ENCODE assay signal across 24 mouse cellular contexts in the genomic region with DNA sequence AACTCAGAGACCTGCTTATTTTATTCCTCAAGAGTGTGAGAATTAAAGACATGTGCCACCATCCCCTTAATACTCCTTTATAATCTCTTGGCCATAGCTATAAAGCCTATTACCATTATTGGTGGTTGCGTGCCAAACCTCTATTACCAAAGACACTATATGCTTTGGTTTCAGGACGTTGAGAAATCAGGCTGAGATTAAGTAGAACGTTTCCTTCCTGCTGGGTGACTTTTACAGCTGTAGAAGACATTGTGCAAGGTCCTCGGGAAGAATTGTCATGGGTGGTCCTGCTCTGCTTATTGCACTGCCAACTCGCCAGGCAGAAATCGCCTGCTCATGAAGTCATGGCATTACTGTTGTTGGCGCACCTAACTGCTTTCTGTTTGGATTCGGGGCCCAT. TPM values are rescaled to one million over a fixed set of nuclear protein-coding genes. Genes with fewer than 3 reads are reported as not detected.
"Had no signal": no experiment of that assay in that cellular context is flagged by ENCODE, and none has a peak within 500 bp of the region (broad histone marks: within the 10 kb centered on the region; RNA-seq: fewer than 3 reads in every experiment).

No protein-coding gene starts in this region.

- ATAC-seq: hindbrain, embryonic 16.5 days; inflammation-experienced regulatory T-cells, adult 6 months; intestine, embryonic 15.5 days; intestine, postnatal 0 days had no signal

- DNase-seq: gastrocnemius, postnatal 14 days; heart, adult 2 months; heart, postnatal 10 days; heart, postnatal 4 days; kidney, adult 18-20 months; kidney, adult 8-10 months; kidney, postnatal 10 days; kidney, postnatal 4 days; liver; liver, embryonic 13.5 days had no signal

RNA-seq across cellular contexts. Expression of gene 4933414I15Rik, which starts 5.1 kb away (rescaled TPM):
- total RNA-seq: gastrocnemius, adult 18-20 months; gastrocnemius, adult 8-10 months; gastrocnemius, postnatal 14 days; gastrocnemius, postnatal 4 days; heart, adult 2 months; heart, postnatal 10 days; heart, postnatal 25 days; heart, postnatal 4 days; layer of hippocampus, adult 2 months; layer of hippocampus, postnatal 10 days; layer of hippocampus, postnatal 25 days; left cerebral cortex, adult 2 months; left cerebral cortex, postnatal 14 days; left cerebral cortex, postnatal 36 days had no signal

RNA-seq across cellular contexts. Expression of gene Prop1, which starts 15.1 kb away (rescaled TPM):
- total RNA-seq: gastrocnemius, adult 18-20 months; gastrocnemius, adult 8-10 months; gastrocnemius, postnatal 14 days; gastrocnemius, postnatal 4 days; heart, adult 2 months; heart, postnatal 10 days; heart, postnatal 25 days; heart, postnatal 4 days; layer of hippocampus, adult 2 months; layer of hippocampus, postnatal 10 days; layer of hippocampus, postnatal 25 days; left cerebral cortex, adult 2 months; left cerebral cortex, postnatal 14 days; left cerebral cortex, postnatal 36 days had no signal

RNA-seq across cellular contexts. Expression of gene Olfr1378, which starts 27.9 kb away (rescaled TPM):
- total RNA-seq: gastrocnemius, adult 18-20 months; gastrocnemius, adult 8-10 months; gastrocnemius, postnatal 14 days; gastrocnemius, postnatal 4 days; heart, adult 2 months; heart, postnatal 10 days; heart, postnatal 25 days; heart, postnatal 4 days; layer of hippocampus, adult 2 months; layer of hippocampus, postnatal 10 days; layer of hippocampus, postnatal 25 days; left cerebral cortex, adult 2 months; left cerebral cortex, postnatal 14 days; left cerebral cortex, postnatal 36 days had no signal
